Mouse (Mus musculus): ENCODE data around the gene Gm20388. TPM values are rescaled to one million over a fixed set of nuclear protein-coding genes. Genes with fewer than 3 reads are reported as not detected.

Gm20388 gene
- polyA plus RNA-seq, 1 experiment = 18.7 TPM

DNA sequence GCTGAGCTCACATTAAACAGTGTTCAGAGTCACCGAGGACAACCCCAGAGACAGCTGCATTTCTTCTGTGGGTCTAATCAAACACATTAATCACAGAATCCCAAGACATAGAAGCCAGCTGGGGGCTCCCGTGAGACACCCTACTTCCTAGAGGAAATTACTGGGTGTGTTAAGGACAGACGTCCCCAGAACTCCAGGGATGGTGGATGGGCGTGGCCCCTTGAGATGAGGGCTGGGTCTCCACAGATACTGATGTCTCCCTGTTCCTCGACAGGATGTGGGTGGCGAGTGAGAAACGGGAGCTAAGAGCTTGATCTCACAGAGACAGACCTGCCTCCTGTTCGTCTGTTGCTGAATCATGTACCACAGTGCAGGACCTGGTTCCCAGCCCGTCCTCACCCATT is 2432.2 kb downstream of the Gm20388 start:
- DNase-seq = no peak
- Histone ChIP-seq H3K4me3 (replicated peaks; ENCODE audit: insufficient read depth, low read depth, low read length) (peak overlapping the region; percentile 60), H3K4me1 (ENCODE audit: control insufficient read depth, insufficient read depth, low read length) (peaks cover 10% of the 10 kb centered on the region), H3K27me3 (ENCODE audit: control insufficient read depth, insufficient read depth, low read length) (no peaks in the 10 kb centered on the region), H3K27ac (ENCODE audit: insufficient read depth, low read length) (no peak overlapping the region)
- 11% methylated on average over 9 of the region's 9 CpGs for WGBS
- TF ChIP-seq CTCF (IDR thresholded peaks at IDR 0.05; ENCODE audit: borderline replicate concordance, insufficient read depth, low read depth, low read length) (no peak), POLR2A (IDR thresholded peaks at IDR 0.05; ENCODE audit: borderline replicate concordance, insufficient read depth, low read length) (no peak)

DNA sequence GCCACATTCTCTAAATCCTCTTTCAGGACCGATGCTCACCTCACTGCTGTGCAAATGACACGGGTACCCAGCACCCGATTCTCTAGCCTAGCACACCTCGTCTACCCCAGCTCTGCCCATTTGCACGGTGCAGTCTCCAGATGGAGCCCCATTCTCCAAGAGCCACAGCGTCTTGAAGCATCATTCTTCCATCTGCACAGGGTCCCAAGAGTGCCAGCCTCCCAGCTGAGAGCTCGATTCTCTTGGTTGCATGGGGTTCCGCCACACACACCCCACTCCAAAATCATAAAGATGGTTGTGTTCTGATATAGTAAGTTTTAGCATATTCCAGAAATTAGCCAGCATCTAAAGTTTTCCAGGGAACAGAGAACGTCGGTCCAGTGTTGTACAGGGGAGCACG is 2432.7 kb downstream of the Gm20388 start:
- Histone ChIP-seq H3K4me3 (replicated peaks; ENCODE audit: insufficient read depth, low read depth, low read length) (peak overlapping the region; percentile 60), H3K4me1 (ENCODE audit: control insufficient read depth, insufficient read depth, low read length) (peaks cover 15% of the 10 kb centered on the region), H3K27ac (ENCODE audit: insufficient read depth, low read length) (no peak overlapping the region), H3K27me3 (ENCODE audit: control insufficient read depth, insufficient read depth, low read length) (no peaks in the 10 kb centered on the region)
- WGBS = 2% methylated on average over 11 of the region's 11 CpGs
- TF ChIP-seq CTCF (IDR thresholded peaks at IDR 0.05; ENCODE audit: borderline replicate concordance, insufficient read depth, low read depth, low read length) = no peak
- no peak for TF ChIP-seq POLR2A (IDR thresholded peaks at IDR 0.05; ENCODE audit: borderline replicate concordance, insufficient read depth, low read length)
- peak; percentile 28 to 38 for DNase-seq

DNA sequence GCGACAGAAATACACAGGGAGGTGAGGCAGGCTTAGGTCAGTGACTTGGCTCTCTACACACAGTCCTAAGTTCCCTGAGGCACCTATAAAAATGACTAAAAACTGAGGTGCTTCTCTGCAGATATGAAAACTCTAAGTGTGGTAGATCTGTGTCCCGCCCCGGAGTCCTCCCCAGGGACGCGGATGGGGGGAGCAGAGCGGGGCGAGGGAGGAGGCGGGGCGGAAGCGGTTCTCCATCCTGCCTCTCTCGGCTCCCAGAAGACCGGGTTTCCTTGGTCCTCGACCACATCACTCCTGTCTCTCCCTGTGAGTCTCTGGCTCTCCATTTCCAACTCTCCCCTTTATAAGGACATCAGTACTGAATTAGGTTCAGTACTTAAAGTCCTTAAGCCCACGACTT is 2433.1 kb downstream of the Gm20388 start:
- H3K27ac ChIP-seq (ENCODE audit: insufficient read depth, low read length) = no peak overlapping the region
- peak; percentile 46 to 54 for DNase-seq
- WGBS = 0% methylated on average over 14 of the region's 14 CpGs
- TF ChIP-seq CTCF (IDR thresholded peaks at IDR 0.05; ENCODE audit: borderline replicate concordance, insufficient read depth, low read depth, low read length) (no peak), POLR2A (IDR thresholded peaks at IDR 0.05; ENCODE audit: borderline replicate concordance, insufficient read depth, low read length) (peak; percentile 11; the same call in 1 of the 2 replicates)
- no peaks in the 10 kb centered on the region for H3K27me3 ChIP-seq (ENCODE audit: control insufficient read depth, insufficient read depth, low read length)
- H3K4me1 ChIP-seq (ENCODE audit: control insufficient read depth, insufficient read depth, low read length) = peaks cover 16% of the 10 kb centered on the region
- H3K4me3 ChIP-seq (replicated peaks; ENCODE audit: insufficient read depth, low read depth, low read length) = peak overlapping the region; percentile 60

DNA sequence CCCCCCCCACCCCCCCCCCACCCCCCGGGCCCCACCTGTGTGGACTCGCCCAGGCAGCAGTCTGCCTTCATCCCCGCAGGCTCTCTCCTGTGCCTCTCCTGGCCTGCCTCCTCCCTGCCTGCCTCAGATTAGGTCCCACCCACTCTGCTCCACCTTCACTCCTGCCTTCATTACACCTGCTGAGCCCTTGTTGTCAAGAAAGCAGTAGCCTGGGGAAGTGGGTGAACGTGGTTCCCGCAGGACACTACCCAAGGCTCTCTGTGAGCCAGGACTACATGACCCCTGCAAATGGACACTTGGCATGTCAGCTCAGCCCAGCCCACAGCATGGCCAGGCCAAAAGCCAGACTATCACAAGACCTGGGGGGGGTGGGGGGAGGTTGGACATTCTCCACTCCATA is 2433.6 kb downstream of the Gm20388 start:
- Histone ChIP-seq H3K4me3 (replicated peaks; ENCODE audit: insufficient read depth, low read depth, low read length) (no peak overlapping the region), H3K27me3 (ENCODE audit: control insufficient read depth, insufficient read depth, low read length) (no peaks in the 10 kb centered on the region), H3K27ac (ENCODE audit: insufficient read depth, low read length) (no peak overlapping the region), H3K4me1 (ENCODE audit: control insufficient read depth, insufficient read depth, low read length) (peaks cover 16% of the 10 kb centered on the region)
- TF ChIP-seq CTCF (IDR thresholded peaks at IDR 0.05; ENCODE audit: borderline replicate concordance, insufficient read depth, low read depth, low read length) (no peak), POLR2A (IDR thresholded peaks at IDR 0.05; ENCODE audit: borderline replicate concordance, insufficient read depth, low read length) (no peak)
- WGBS = 12% methylated on average over 2 of the region's 5 CpGs
- peak in 1 of 2 experiments; percentile 40 for DNase-seq

DNA sequence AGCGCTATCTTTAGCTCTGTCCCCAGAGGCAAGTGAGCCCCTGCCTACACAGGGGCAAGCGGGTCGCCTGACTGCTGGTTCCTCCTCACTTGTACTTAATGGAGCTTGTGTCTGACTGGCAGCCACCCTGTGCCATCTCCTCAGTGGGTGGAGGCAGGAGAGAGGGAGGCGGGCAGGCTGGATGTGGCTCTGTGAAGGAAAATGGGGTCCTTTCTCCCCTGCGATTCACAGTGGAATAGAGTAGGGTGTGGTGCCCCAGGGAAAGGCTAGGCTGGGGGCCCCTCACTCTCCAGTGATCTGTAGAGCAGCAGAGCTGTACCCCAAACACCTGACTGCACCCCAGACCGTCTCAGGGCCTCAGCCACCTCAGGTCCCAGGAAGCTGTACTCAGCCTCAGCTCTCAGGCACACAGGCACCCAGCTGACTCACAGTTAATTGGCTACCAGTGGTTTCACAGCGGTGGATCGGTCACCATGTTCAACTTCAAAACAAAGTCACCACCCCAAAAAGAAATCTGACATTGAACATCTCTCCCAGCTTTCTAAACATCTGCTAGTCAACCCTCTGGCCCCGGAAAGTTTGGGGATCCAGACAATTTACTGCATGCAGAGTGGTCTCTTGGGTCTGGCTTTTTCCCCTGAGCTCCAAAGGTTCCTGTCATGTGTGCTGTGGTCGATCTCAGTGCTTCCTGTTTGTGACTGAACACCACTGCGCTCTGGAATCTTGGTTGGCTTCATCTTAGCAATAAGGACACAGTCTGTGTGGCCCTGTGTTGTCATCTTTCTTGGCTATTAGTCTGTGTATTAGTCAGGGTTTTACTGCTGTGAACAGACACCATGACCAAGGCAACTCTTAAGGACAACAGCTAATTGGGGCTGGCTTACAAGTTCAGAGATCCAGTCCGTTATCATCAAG is 2434.8 kb downstream of the Gm20388 start:
- TF ChIP-seq CTCF (IDR thresholded peaks at IDR 0.05; ENCODE audit: borderline replicate concordance, insufficient read depth, low read depth, low read length) (no peak), POLR2A (IDR thresholded peaks at IDR 0.05; ENCODE audit: borderline replicate concordance, insufficient read depth, low read length) (no peak)
- H3K4me1 ChIP-seq (ENCODE audit: control insufficient read depth, insufficient read depth, low read length) = peaks cover 16% of the 10 kb centered on the region
- no peak overlapping the region for H3K27ac ChIP-seq (ENCODE audit: insufficient read depth, low read length)
- WGBS = 87% methylated on average over 12 of the region's 12 CpGs
- H3K27me3 ChIP-seq (ENCODE audit: control insufficient read depth, insufficient read depth, low read length) = no peaks in the 10 kb centered on the region
- no peak for DNase-seq
- no peak overlapping the region for H3K4me3 ChIP-seq (replicated peaks; ENCODE audit: insufficient read depth, low read depth, low read length)

DNA sequence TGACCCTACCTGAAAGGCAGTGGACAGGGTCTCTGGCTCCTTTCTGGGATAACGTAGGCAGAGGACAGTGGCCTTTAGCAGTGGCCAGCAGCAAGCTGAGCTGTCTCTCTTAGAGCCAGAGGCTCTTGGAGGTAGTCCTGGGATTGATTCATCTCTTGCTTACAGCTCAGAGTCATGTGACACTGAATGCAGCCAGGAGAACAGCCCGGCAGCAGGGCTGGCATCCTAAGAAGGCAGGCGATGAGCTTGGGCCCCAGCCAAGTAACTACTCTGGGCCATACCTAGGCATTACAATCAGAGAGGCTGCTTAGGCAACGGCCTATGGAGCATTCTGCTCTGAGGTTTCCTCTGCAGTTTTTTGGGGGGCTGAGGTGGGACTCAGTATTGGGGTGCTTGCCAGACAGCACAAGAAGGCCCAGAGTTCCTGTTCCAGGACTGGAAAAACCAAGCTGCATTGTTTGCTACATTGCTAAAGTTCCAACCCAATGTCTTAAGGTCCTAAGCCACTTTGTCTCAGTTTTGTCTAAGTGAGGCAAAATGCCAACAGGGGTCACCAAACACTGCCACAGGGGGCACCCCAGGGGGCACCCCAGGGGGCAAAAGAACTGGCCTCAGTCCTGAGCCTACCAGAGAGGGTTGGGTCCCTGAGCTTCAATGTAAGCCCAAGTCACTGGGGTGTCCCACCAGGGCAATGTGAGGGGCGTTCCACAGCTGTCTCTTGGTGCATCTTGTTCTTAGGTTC is 2437.3 kb downstream of the Gm20388 start:
- Histone ChIP-seq H3K27ac (ENCODE audit: insufficient read depth, low read length) (peak overlapping the region; percentile 18), H3K4me1 (ENCODE audit: control insufficient read depth, insufficient read depth, low read length) (peaks cover 16% of the 10 kb centered on the region), H3K4me3 (replicated peaks; ENCODE audit: insufficient read depth, low read depth, low read length) (no peak overlapping the region), H3K27me3 (ENCODE audit: control insufficient read depth, insufficient read depth, low read length) (no peaks in the 10 kb centered on the region)
- DNase-seq = peak; percentile 84 to 94
- TF ChIP-seq POLR2A (IDR thresholded peaks at IDR 0.05; ENCODE audit: borderline replicate concordance, insufficient read depth, low read length) = no peak
- no peak for TF ChIP-seq CTCF (IDR thresholded peaks at IDR 0.05; ENCODE audit: borderline replicate concordance, insufficient read depth, low read depth, low read length)
- 22% methylated on average over 5 of the region's 5 CpGs for WGBS

DNA sequence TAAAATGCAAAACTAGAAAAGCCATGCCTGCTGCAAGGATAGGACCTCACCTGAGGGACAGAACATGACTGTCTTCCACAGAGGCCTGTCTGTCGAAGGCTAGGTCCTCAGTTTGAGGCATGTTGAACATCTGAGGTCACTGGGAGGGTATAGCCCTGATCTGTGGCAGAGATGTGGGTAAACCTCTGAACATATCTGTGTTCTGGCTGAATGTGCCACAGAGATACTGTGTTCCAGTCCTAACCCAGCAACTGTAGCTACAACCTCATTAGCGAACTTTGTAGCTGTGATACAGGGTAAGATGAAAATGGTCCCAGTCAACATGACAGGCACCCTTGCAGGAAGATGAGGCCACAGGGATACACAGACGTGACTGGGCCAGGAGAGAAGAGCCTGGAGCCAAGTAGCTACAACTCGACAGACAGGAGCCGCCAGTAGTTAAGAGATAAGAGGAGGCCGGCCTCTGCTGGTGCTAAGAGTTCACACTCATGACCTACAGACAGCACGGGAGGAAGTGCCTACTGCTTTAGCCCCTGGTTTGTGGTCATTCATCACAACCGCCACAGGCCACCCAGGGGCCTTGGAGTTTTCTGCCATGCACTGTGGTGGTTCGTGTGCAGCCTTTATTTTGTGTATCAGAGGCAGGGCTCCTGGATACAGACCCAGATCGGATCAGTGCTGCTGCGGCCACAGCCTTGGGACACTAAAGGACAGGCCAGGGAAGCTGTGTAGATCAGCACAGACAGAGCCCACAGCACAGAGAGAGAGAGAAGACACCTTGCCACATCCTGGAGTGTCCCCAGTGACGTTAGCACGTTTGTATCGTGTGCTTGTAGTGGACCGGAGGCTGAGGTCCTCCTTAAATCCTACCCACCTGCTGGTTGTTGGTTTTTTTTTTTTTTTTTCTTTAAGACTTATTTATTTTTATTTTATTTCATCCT is 2439.0 kb downstream of the Gm20388 start:
- DNase-seq = no peak
- no peak overlapping the region for H3K27ac ChIP-seq (ENCODE audit: insufficient read depth, low read length)
- no peak overlapping the region for H3K4me3 ChIP-seq (replicated peaks; ENCODE audit: insufficient read depth, low read depth, low read length)
- 85% methylated on average over 15 of the region's 15 CpGs for WGBS
- TF ChIP-seq CTCF (IDR thresholded peaks at IDR 0.05; ENCODE audit: borderline replicate concordance, insufficient read depth, low read depth, low read length) = no peak
- TF ChIP-seq POLR2A (IDR thresholded peaks at IDR 0.05; ENCODE audit: borderline replicate concordance, insufficient read depth, low read length) = no peak
- peaks cover 10% of the 10 kb centered on the region for H3K4me1 ChIP-seq (ENCODE audit: control insufficient read depth, insufficient read depth, low read length)
- no peaks in the 10 kb centered on the region for H3K27me3 ChIP-seq (ENCODE audit: control insufficient read depth, insufficient read depth, low read length)
